Mouse (Mus musculus) midbrain, embryonic 16.5 days (tissue): ENCODE data around the gene Erbin. TPM values are rescaled to one million over a fixed set of nuclear protein-coding genes. Genes with fewer than 3 reads are reported as not detected.
A peak's percentile ranks its signal among the peaks of the same experiment; 100 is the strongest.

Source experiments
- ATAC-seq: fragments of 200-750 bp; cut with Nextera tagmentation; 2 replicates; pipeline ENCODE4 v1.8.0; 2017; ENCODE audit warnings: moderate TSS enrichment
- H3K27ac ChIP-seq: fragments of 300-500 bp; sonication (generic); 2 replicates; pipeline ENCODE4 v1.5.1; 2014; ENCODE audit warnings: mild to moderate bottlenecking, low read length, mixed read lengths
- H3K27me3 ChIP-seq: fragments of 300-500 bp; sonication (generic); 2 replicates; pipeline ENCODE4 v1.6.1; 2014; ENCODE audit warnings: low read depth, low read length, mixed read lengths; ENCODE audit not compliant: control insufficient read depth, insufficient read depth
- H3K36me3 ChIP-seq: fragments of 300-500 bp; sonication (generic); 2 replicates; pipeline ENCODE4 v1.6.1; 2014; ENCODE audit warnings: mild to moderate bottlenecking, low read length, moderate library complexity, mixed read lengths; ENCODE audit not compliant: control insufficient read depth, insufficient read depth
- H3K4me1 ChIP-seq: fragments of 300-500 bp; sonication (generic); 2 replicates; pipeline ENCODE4 v1.6.1; 2014; ENCODE audit warnings: mild to moderate bottlenecking, low read length, mixed read lengths; ENCODE audit not compliant: control insufficient read depth, insufficient read depth
- H3K4me2 ChIP-seq: fragments of 300-500 bp; sonication (generic); 2 replicates; pipeline ENCODE4 v1.6.1; 2014; ENCODE audit warnings: mild to moderate bottlenecking, low read length, mixed read lengths
- H3K4me3 ChIP-seq: fragments of 300-500 bp; sonication (generic); 2 replicates; pipeline ENCODE4 v1.5.1; 2014; ENCODE audit warnings: low read depth, mild to moderate bottlenecking, low read length, moderate library complexity, mixed read lengths
- H3K9ac ChIP-seq: fragments of 300-500 bp; sonication (generic); 2 replicates; pipeline ENCODE4 v1.6.1; 2014; ENCODE audit warnings: low read depth, low read length, mixed read lengths
- H3K9me3 ChIP-seq: fragments of 300-500 bp; sonication (generic); replicated peaks from 2 replicates; pipeline ENCODE4 v1.6.1; 2014; ENCODE audit warnings: mild to moderate bottlenecking, low read length, mixed read lengths; ENCODE audit not compliant: control insufficient read depth, poor library complexity, severe bottlenecking
- WGBS: fragments of 180-500 bp; shearing (Covaris S2); extraction: QIAGEN DNeasy Blood & Tissue Kit; methylation state at CpG from one replicate; pipeline ENCODE4 v1.1.7; 2014; 5-methylcytosine and 5-hydroxymethylcytosine counted together
- polyA plus RNA-seq: library from polyadenylated mRNA; unstranded; fragments of >200 nt; fragmentation: Nextera tagmentation; extraction: Ambion mirVana; gene quantifications from 2 replicates; pipeline ENCODE4 v1.2.1, GENCODE M21; 2015

Gene Erbin
- polyA plus RNA-seq, 1 experiment from 2014 or later: 6.3 TPM

- no peaks in the 10 kb centered on the region for H3K9me3 ChIP-seq
- WGBS: 0% methylated on average over 32 of the region's 32 CpGs
- peak overlapping the region; percentile 100 for H3K27ac ChIP-seq
- H3K27me3 ChIP-seq: no peaks in the 10 kb centered on the region
- H3K4me2 ChIP-seq: peak overlapping the region; percentile 82
- peaks cover 25% of the 10 kb centered on the region for H3K4me1 ChIP-seq
- H3K4me3 ChIP-seq: peak overlapping the region; percentile 91
- H3K36me3 ChIP-seq: no peaks in the 10 kb centered on the region
- H3K9ac ChIP-seq: peak overlapping the region; percentile 97
- ATAC-seq: no peak
These were observed 919 bp downstream of the Erbin start for GRCm38 (mm10) chr13:103919234-103919955.

DNA sequence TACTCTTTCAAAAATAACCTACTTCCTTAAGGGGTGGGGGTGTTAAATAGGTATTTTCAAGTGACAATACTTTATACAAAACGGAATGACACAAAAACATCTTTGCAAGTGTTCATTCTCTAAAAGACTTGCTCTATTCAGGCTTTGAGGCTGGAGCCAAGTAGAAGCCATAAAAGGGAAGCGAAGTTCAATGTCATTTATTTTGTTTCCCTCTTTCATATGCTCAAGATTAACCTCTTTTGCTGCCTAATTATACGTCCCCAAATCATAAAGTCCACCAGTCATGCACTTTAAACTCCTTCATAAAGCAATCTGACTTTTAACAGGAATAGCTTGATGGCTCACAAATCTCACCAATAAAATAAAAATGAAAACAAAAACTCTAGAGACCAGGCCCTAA is 1.9 kb downstream of the Erbin start:
- Histone ChIP-seq H3K27me3 (no peaks in the 10 kb centered on the region), H3K4me3 (peak overlapping the region; percentile 91), H3K4me1 (peaks cover 25% of the 10 kb centered on the region), H3K4me2 (peak overlapping the region; percentile 82), H3K9ac (no peak overlapping the region), H3K36me3 (no peaks in the 10 kb centered on the region), H3K27ac (no peak overlapping the region), H3K9me3 (no peaks in the 10 kb centered on the region)
- 15% methylated on average over 3 of the region's 3 CpGs for WGBS
- no peak for ATAC-seq

DNA sequence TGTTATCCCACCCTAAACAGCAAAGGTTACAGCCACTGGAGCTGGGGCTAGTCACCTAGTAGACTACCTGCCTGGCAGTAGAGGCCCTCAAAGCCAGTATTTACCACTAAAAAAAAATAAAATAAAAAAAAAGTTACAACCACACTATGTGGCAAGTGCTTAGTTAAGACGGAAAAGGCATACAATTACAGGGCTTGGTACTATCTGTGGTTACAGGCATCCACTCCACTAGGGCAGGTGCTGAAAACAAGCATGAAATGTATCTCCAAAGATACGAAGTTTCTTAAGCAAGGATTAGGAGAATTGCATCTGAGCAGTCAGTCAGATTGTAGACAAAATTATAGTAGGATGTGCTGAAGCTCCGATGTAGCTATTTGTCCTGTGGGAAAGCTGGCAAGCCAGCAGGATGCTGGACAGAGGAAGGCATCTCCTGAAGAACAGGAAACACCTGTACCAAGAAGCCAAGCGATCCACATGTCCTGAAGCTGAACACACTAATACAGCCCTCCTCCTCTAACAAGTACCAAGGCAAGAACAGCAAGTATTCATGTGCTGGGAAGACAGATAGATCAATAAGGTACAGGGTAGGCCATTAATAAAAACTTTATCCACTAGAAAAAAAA is 6.1 kb downstream of the Erbin start:
- no peaks in the 10 kb centered on the region for H3K36me3 ChIP-seq
- no peak overlapping the region for H3K4me2 ChIP-seq
- 87% methylated on average over 4 of the region's 4 CpGs for WGBS
- peaks cover 13% of the 10 kb centered on the region for H3K4me1 ChIP-seq
- H3K9ac ChIP-seq: no peak overlapping the region
- ATAC-seq: no peak
- no peaks in the 10 kb centered on the region for H3K27me3 ChIP-seq
- H3K27ac ChIP-seq: no peak overlapping the region
- H3K4me3 ChIP-seq: no peak overlapping the region
- H3K9me3 ChIP-seq: no peaks in the 10 kb centered on the region

GRCm38 (mm10) chr13:103912351-103912750 is 8.0 kb downstream of the Erbin start:
- Histone ChIP-seq H3K27ac (no peak overlapping the region), H3K9me3 (no peaks in the 10 kb centered on the region), H3K9ac (no peak overlapping the region), H3K36me3 (no peaks in the 10 kb centered on the region), H3K4me3 (no peak overlapping the region), H3K4me1 (peaks cover 5% of the 10 kb centered on the region), H3K27me3 (no peaks in the 10 kb centered on the region), H3K4me2 (no peak overlapping the region)
- 82% methylated on average over 3 of the region's 3 CpGs for whole genome bisulfite sequencing
- no peak for ATAC-seq

- H3K4me2 ChIP-seq: no peak overlapping the region
- H3K36me3 ChIP-seq: no peaks in the 10 kb centered on the region
- H3K27ac ChIP-seq: no peak overlapping the region
- no peak for ATAC-seq
- no peaks in the 10 kb centered on the region for H3K4me1 ChIP-seq
- H3K27me3 ChIP-seq: no peaks in the 10 kb centered on the region
- H3K9me3 ChIP-seq: no peaks in the 10 kb centered on the region
- WGBS: 96% methylated on average over 1 of the region's 1 CpGs
- H3K9ac ChIP-seq: no peak overlapping the region
- H3K4me3 ChIP-seq: no peak overlapping the region
These were observed 9.7 kb downstream of the Erbin start for GRCm38 (mm10) chr13:103910598-103910997.

- Histone ChIP-seq H3K9me3 (no peaks in the 10 kb centered on the region), H3K9ac (no peak overlapping the region), H3K4me2 (no peak overlapping the region), H3K4me3 (no peak overlapping the region), H3K27me3 (no peaks in the 10 kb centered on the region), H3K27ac (no peak overlapping the region), H3K4me1 (no peaks in the 10 kb centered on the region), H3K36me3 (no peaks in the 10 kb centered on the region)
- ATAC-seq: no peak
- WGBS: 86% methylated on average over 3 of the region's 3 CpGs
These were observed 10.4 kb downstream of the Erbin start for GRCm38 (mm10) chr13:103909894-103910293.

DNA sequence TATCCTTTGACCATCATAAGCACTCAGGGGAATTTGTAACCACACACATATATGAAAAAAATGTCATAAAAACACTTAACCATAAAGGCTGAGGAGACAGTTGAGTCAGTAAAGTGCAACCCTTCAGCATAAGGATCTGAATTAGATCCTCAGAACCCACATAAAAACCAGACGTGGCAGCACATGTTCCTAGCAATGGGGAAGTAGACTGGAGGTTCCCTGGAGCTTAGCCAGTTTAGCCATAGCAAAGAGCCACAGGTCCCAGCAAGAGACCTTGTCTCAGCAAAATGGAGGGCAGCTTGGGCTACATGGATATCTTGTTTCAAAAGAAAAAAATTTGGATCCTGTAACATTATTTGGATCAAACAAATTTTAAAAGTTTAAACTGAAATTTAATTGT is 20.3 kb downstream of the Erbin start:
- no peaks in the 10 kb centered on the region for H3K36me3 ChIP-seq
- ATAC-seq: no peak
- H3K4me1 ChIP-seq: no peaks in the 10 kb centered on the region
- H3K4me3 ChIP-seq: no peak overlapping the region
- no peak overlapping the region for H3K27ac ChIP-seq
- no peak overlapping the region for H3K4me2 ChIP-seq
- 0 out of 2 replicates have a peak, but pooled peaks cover 4% of the 10 kb centered on the region for H3K9me3 ChIP-seq
- no peaks in the 10 kb centered on the region for H3K27me3 ChIP-seq
- 95% methylated on average over 1 of the region's 1 CpGs for WGBS
- no peak overlapping the region for H3K9ac ChIP-seq

DNA sequence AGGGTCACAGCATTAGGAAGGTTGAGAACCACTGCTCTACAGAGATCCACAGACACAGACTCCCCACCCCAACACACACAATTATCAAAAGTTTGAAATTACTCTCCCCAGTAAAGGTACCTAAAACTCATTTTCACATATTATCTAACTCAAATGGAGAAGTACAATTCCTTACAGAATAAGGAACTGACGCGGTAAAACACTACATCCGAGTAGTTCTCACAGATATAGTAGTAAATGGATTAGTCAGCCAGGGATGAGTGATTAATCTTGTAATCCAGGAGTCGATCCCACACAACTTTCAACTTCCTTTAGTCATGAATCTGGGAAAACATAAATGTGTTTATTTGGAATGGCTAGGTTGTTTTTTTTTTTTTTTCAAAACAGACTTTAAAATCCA is 22.7 kb downstream of the Erbin start:
- no peak for ATAC-seq
- Histone ChIP-seq H3K4me3 (no peak overlapping the region), H3K27ac (no peak overlapping the region), H3K4me1 (peaks cover 5% of the 10 kb centered on the region; the same call in 1 of the 2 replicates), H3K9me3 (0 out of 2 replicates have a peak, but pooled peaks cover 4% of the 10 kb centered on the region), H3K27me3 (no peaks in the 10 kb centered on the region), H3K36me3 (no peaks in the 10 kb centered on the region), H3K4me2 (no peak overlapping the region), H3K9ac (no peak overlapping the region)
- WGBS: 98% methylated on average over 4 of the region's 4 CpGs

DNA sequence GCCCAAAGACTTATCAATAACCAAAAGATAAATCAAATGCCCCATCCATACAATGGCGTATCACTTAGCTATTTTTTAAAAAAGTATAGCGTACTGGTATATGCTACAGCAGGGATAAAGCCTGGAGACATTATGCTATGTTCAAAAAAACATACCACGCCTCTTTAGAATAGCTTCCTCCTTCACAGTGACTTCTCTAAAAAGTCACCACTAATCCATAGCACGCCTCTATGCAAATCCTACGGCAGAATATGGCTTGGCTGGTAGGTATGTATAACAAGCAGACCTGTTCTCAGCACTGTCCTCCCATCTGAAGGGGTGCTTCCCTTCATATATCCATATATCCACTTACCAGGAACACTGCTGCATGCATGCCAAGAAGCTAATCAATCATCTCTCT is 27.2 kb downstream of the Erbin start:
- Histone ChIP-seq H3K9ac (no peak overlapping the region), H3K27me3 (no peaks in the 10 kb centered on the region), H3K9me3 (no peaks in the 10 kb centered on the region), H3K4me3 (no peak overlapping the region), H3K4me2 (no peak overlapping the region), H3K27ac (no peak overlapping the region), H3K36me3 (no peaks in the 10 kb centered on the region), H3K4me1 (peaks cover 9% of the 10 kb centered on the region; the same call in 1 of the 2 replicates)
- ATAC-seq: no peak
- WGBS: 96% methylated on average over 5 of the region's 5 CpGs
